Mouse (Mus musculus) spleen, adult 2 months (tissue): ENCODE results near the gene Arhgap10.

Source experiments
- CTCF ChIP-seq: fragments of 200-500 bp; IDR thresholded peaks from 2 replicates; pipeline ENCODE4 v1.5.1; 2011; ENCODE audit warnings: mild to moderate bottlenecking, inconsistent platforms; ENCODE audit not compliant: insufficient read depth, insufficient read length, insufficient replicate concordance; ENCODE audit errors: extremely low read depth
- POLR2A ChIP-seq: fragments of 200-500 bp; IDR thresholded peaks from 2 replicates; pipeline ENCODE4 v1.6.1; 2011; ENCODE audit warnings: low read depth, low read length, inconsistent platforms

DNA sequence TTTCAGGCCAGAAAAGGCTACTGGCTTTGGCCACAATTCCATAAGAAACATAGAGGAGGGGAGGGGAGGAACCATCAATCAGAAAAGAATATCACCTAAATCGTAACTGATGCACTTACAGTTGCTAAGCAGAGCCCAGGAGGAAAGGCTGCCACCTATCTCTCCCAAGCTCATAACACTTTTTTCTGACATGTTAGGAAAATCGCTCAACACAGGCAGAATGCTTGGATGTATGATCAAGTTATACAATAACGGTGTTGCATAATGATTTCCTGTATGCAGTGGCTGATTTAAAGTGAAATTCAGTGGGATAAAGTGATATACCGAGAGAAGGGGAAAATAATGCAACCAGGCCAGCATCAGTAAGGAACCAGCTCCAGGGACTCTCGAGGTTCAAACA is 162.4 kb downstream of the Arhgap10 start:
- no peak for TF ChIP-seq CTCF
- TF ChIP-seq POLR2A = no peak
